Mouse (Mus musculus) embryonic facial prominence, embryonic 15.5 days (tissue): ENCODE results near the gene Rhbdf2. TPM values are rescaled to one million over a fixed set of nuclear protein-coding genes. Genes with fewer than 3 reads are reported as not detected.
"Not testable (repeated sequence)": the region's sequence is repeated elsewhere in the genome, so short reads cannot be mapped to it uniquely, and the experiment has no call there.

ENCODE experiments used
- ATAC-seq: fragments of 200-750 bp; cut with Nextera tagmentation; 2 replicates; pipeline ENCODE4 v1.8.0; 2017; ENCODE audit warnings: low read depth, moderate TSS enrichment; ENCODE audit not compliant: insufficient number of reproducible peaks, low FRiP score, low TSS enrichment
- H3K27ac ChIP-seq: fragments of 300-500 bp; sonication (generic); replicated peaks from 2 replicates; pipeline ENCODE4 v1.5.1; 2015; ENCODE audit warnings: mild to moderate bottlenecking, inconsistent platforms
- H3K27me3 ChIP-seq: fragments of 300-500 bp; sonication (generic); 2 replicates; pipeline ENCODE4 v1.6.1; 2015; ENCODE audit warnings: inconsistent platforms
- H3K36me3 ChIP-seq: fragments of 300-500 bp; sonication (generic); 2 replicates; pipeline ENCODE4 v1.6.1; 2015; ENCODE audit warnings: mild to moderate bottlenecking, inconsistent platforms
- H3K4me1 ChIP-seq: fragments of 300-500 bp; sonication (generic); 2 replicates; pipeline ENCODE4 v1.6.1; 2015; ENCODE audit warnings: inconsistent platforms
- H3K4me2 ChIP-seq: fragments of 300-500 bp; sonication (generic); replicated peaks from 2 replicates; pipeline ENCODE4 v1.6.1; 2015; ENCODE audit warnings: mild to moderate bottlenecking, inconsistent platforms
- H3K4me3 ChIP-seq: fragments of 300-500 bp; sonication (generic); replicated peaks from 2 replicates; pipeline ENCODE4 v1.5.1; 2015; ENCODE audit warnings: mild to moderate bottlenecking, inconsistent platforms
- H3K9ac ChIP-seq: fragments of 300-500 bp; sonication (generic); 2 replicates; pipeline ENCODE4 v1.6.1; 2015; ENCODE audit warnings: inconsistent platforms
- H3K9me3 ChIP-seq: fragments of 300-500 bp; sonication (generic); replicated peaks from 2 replicates; pipeline ENCODE4 v1.6.1; 2016; ENCODE audit warnings: inconsistent platforms
- WGBS: fragments of 180-500 bp; shearing (Covaris S2); methylation state at CpG from one replicate; pipeline ENCODE4 v1.1.7; 2015; 5-methylcytosine and 5-hydroxymethylcytosine counted together
- polyA plus RNA-seq: library from polyadenylated mRNA; unstranded; fragments of >200 nt; fragmentation: Nextera tagmentation; extraction: Ambion mirVana; gene quantifications from 2 replicates; pipeline ENCODE4 v1.2.1, GENCODE M21; 2015

Rhbdf2 gene
- polyA plus RNA-seq, 1 experiment from 2014 or later: 8.8 TPM

DNA sequence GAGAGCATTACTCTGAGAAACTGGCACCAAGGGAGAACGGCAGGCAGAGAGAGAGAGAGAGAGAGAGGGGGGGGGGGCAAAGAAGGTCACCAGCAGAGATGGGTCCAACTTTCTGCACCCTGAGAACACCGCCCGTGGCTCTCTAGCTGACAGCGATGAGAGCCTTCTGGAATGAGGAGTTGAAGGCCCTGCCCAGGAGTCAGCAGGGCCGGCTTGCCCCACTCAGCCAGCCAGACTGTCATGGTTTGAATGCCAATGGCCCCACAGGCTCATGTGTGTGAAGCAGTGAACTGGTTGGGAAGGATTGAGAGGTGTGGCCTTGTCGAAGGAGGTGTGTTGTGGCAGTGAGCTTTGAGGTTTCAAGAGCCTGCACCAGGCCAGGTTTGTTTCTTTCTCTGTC is 13.6 kb downstream of the Rhbdf2 start:
- 85% methylated on average over 6 of the region's 6 CpGs for WGBS
- Histone ChIP-seq H3K9ac (no peak overlapping the region), H3K27me3 (no peaks in the 10 kb centered on the region), H3K27ac (no peak overlapping the region), H3K36me3 (no peaks in the 10 kb centered on the region), H3K4me2 (no peak overlapping the region), H3K9me3 (no peaks in the 10 kb centered on the region), H3K4me1 (peaks cover 28% of the 10 kb centered on the region), H3K4me3 (no peak overlapping the region)
- ATAC-seq: no peak

DNA sequence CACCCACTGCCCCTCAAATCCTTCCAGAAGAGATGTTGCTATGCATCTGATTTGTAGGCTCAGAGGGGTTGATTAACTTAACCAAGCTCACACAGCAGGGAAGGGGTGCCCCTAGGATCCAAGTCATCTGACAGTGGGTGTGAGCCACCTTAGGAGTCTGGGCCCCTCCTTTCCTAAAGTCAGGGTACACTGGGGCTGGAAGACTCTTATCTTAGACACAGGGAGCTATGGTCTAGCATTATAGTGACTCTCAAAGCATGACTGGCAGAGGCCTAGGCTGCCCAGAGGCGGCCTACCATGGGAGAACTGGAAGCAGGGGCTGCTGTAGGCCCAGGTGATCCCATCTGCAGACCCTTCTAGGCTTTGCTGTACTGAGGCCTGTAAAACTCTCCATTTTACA is 14.3 kb downstream of the Rhbdf2 start:
- 93% methylated on average over 1 of the region's 1 CpGs for WGBS
- Histone ChIP-seq H3K36me3 (no peaks in the 10 kb centered on the region), H3K4me1 (peaks cover 21% of the 10 kb centered on the region), H3K9ac (no peak overlapping the region), H3K9me3 (no peaks in the 10 kb centered on the region), H3K4me2 (no peak overlapping the region), H3K4me3 (no peak overlapping the region), H3K27ac (no peak overlapping the region), H3K27me3 (no peaks in the 10 kb centered on the region)
- no peak for ATAC-seq

GRCm38 (mm10) chr11:116611883-116612282 is 14.9 kb downstream of the Rhbdf2 start:
- H3K4me2 ChIP-seq: no peak overlapping the region
- H3K36me3 ChIP-seq: no peaks in the 10 kb centered on the region
- no peak for ATAC-seq
- no peak overlapping the region for H3K9ac ChIP-seq
- no peak overlapping the region for H3K4me3 ChIP-seq
- H3K27ac ChIP-seq: no peak overlapping the region
- WGBS: 69% methylated on average over 9 of the region's 9 CpGs
- H3K27me3 ChIP-seq: no peaks in the 10 kb centered on the region
- H3K4me1 ChIP-seq: peaks cover 17% of the 10 kb centered on the region
- H3K9me3 ChIP-seq: no peaks in the 10 kb centered on the region

DNA sequence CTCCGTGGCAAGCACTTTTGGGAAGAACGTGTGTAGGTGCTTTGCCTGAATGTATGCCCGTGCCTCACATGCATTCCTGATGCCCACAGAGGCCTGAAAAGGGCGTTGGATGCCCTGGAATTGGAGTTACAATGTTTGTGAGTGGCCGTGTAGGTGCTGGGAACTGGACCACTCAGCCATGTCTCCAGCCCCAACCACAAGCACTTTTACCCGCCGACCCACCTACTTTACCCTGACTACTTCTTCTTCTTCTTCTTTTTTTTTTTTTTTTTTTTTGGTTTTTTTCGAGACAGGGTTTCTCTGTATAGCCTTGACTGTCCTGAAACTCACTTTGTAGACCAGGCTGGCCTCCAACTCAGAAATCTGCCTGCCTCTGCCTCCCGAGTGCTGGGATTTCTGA is 15.7 kb downstream of the Rhbdf2 start:
- not testable (repeated sequence) for H3K27ac ChIP-seq, H3K4me2 ChIP-seq, H3K4me3 ChIP-seq, H3K4me1 ChIP-seq, ATAC-seq, H3K36me3 ChIP-seq, H3K27me3 ChIP-seq, H3K9ac ChIP-seq, H3K9me3 ChIP-seq
- 86% methylated on average over 9 of the region's 9 CpGs for WGBS

- H3K4me2 ChIP-seq: no peak overlapping the region
- H3K36me3 ChIP-seq: peaks cover 10% of the 10 kb centered on the region; the same call in 1 of the 2 replicates
- H3K4me1 ChIP-seq: no peaks in the 10 kb centered on the region
- H3K27me3 ChIP-seq: no peaks in the 10 kb centered on the region
- H3K27ac ChIP-seq: no peak overlapping the region
- no peak overlapping the region for H3K4me3 ChIP-seq
- no peak overlapping the region for H3K9ac ChIP-seq
- 88% methylated on average over 15 of the region's 15 CpGs for WGBS
- no peak for ATAC-seq
- H3K9me3 ChIP-seq: no peaks in the 10 kb centered on the region
Measured at GRCm38 (mm10) chr11:116609965-116610630, 16.7 kb downstream of the Rhbdf2 start.

DNA sequence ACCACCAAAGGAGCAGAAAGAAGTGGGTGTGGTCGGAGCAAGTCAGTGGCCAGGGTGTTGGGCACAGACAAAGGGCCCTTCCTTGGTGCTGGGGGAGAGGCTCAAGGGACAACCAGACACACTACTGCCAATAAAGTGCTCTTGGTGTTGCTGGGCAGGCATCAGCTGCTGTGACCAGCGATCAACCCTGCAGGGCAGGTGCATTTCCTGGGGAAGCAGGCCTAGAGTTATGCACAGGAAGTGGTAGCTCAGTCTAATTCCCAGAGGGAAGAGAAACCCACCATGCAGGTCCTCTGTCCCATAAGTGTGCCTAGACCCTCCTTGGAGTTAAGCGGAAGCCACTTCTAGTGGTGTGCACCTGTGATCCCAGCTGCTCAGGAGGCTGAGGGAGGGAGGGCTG is 19.1 kb downstream of the Rhbdf2 start:
- ATAC-seq: no peak
- no peak overlapping the region for H3K4me2 ChIP-seq
- no peak overlapping the region for H3K27ac ChIP-seq
- H3K36me3 ChIP-seq: peaks cover 18% of the 10 kb centered on the region
- 91% methylated on average over 3 of the region's 3 CpGs for WGBS
- no peaks in the 10 kb centered on the region for H3K9me3 ChIP-seq
- no peak overlapping the region for H3K4me3 ChIP-seq
- no peaks in the 10 kb centered on the region for H3K27me3 ChIP-seq
- H3K4me1 ChIP-seq: no peaks in the 10 kb centered on the region
- H3K9ac ChIP-seq: no peak overlapping the region

DNA sequence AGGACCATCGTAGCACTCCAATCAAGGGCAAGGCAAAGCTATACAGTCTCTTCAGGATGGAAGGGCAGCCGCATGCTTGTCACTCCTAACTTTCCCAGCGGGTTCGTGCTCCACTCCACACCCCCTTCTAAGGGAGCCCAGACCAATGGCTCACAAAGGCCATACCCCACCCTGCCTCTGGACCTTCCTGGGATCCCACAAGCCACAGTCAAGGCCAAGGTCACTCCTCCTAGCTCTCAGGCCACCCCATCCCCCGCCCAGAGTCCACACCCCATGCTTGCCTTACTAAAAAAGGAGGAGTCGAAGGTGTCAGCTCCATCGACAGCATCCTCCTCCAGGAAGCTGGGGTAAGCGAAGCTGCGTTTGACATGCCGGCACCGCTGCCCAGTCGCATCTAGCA is 22.7 kb downstream of the Rhbdf2 start:
- WGBS: 86% methylated on average over 12 of the region's 12 CpGs
- Histone ChIP-seq H3K4me3 (no peak overlapping the region), H3K27ac (no peak overlapping the region), H3K27me3 (no peaks in the 10 kb centered on the region), H3K9ac (no peak overlapping the region), H3K36me3 (peaks cover 32% of the 10 kb centered on the region), H3K4me1 (no peaks in the 10 kb centered on the region), H3K9me3 (no peaks in the 10 kb centered on the region), H3K4me2 (no peak overlapping the region)
- no peak for ATAC-seq

DNA sequence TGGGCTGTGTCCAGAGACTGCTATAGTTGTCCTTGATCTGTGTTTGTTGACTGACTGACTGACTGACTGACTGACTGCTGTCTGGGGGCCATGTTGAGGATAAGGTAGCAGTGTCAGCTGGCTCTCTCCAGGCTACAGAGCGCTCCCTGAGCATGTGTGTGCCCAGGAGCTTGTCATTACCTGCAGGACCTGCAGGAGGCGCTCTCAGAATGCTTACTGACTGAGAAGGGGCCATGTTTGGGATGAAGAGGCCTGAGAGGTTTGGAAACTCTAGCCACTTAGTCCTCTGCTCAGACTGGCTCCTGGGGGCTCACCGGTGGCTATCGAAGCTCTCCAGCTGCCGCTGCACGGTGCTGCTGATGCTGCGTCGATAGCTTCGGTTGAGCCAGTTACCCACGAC is 23.5 kb downstream of the Rhbdf2 start:
- H3K27ac ChIP-seq: no peak overlapping the region
- no peak overlapping the region for H3K4me3 ChIP-seq
- no peak for ATAC-seq
- H3K27me3 ChIP-seq: no peaks in the 10 kb centered on the region
- WGBS: 85% methylated on average over 10 of the region's 10 CpGs
- H3K4me2 ChIP-seq: no peak overlapping the region
- H3K9me3 ChIP-seq: no peaks in the 10 kb centered on the region
- H3K4me1 ChIP-seq: no peaks in the 10 kb centered on the region
- peaks cover 37% of the 10 kb centered on the region for H3K36me3 ChIP-seq
- H3K9ac ChIP-seq: no peak overlapping the region

GRCm38 (mm10) chr11:116602043-116602442 is 24.8 kb downstream of the Rhbdf2 start:
- Histone ChIP-seq H3K4me3 (no peak overlapping the region), H3K36me3 (peaks cover 39% of the 10 kb centered on the region), H3K27ac (no peak overlapping the region), H3K9ac (no peak overlapping the region), H3K4me2 (no peak overlapping the region), H3K9me3 (no peaks in the 10 kb centered on the region), H3K27me3 (no peaks in the 10 kb centered on the region), H3K4me1 (no peaks in the 10 kb centered on the region)
- no peak for ATAC-seq
- WGBS: 89% methylated on average over 8 of the region's 8 CpGs

DNA sequence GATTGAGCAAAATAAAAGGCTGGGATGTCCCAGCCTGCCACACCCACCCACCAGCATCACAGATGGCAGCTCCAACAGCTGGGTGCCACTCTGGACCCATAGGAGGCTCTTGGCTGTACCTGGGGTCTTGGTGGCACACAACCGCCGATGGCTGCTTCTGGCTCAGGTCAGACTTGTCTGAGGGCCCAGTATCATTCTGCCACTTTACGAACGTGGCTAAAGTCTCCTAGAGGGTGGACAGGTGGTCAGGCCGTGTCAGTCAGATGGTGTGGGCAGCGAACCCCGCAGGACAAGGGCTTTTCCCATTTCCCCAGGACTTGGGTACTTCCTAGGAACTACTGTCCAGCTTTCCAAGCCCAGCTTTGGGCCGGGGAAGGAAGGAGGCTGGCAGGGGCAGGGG is 25.7 kb downstream of the Rhbdf2 start:
- Histone ChIP-seq H3K4me1 (no peaks in the 10 kb centered on the region), H3K36me3 (peaks cover 39% of the 10 kb centered on the region), H3K9me3 (no peaks in the 10 kb centered on the region), H3K4me3 (no peak overlapping the region), H3K27ac (no peak overlapping the region), H3K9ac (no peak overlapping the region), H3K4me2 (no peak overlapping the region), H3K27me3 (no peaks in the 10 kb centered on the region)
- no peak for ATAC-seq
- 92% methylated on average over 8 of the region's 8 CpGs for WGBS

GRCm38 (mm10) chr11:116599230-116599629 is 27.6 kb downstream of the Rhbdf2 start:
- no peak for ATAC-seq
- H3K4me2 ChIP-seq: no peak overlapping the region
- WGBS: 89% methylated on average over 15 of the region's 15 CpGs
- H3K9me3 ChIP-seq: no peaks in the 10 kb centered on the region
- no peak overlapping the region for H3K9ac ChIP-seq
- no peaks in the 10 kb centered on the region for H3K27me3 ChIP-seq
- H3K4me1 ChIP-seq: no peaks in the 10 kb centered on the region
- peaks cover 24% of the 10 kb centered on the region for H3K36me3 ChIP-seq
- no peak overlapping the region for H3K4me3 ChIP-seq
- H3K27ac ChIP-seq: no peak overlapping the region

DNA sequence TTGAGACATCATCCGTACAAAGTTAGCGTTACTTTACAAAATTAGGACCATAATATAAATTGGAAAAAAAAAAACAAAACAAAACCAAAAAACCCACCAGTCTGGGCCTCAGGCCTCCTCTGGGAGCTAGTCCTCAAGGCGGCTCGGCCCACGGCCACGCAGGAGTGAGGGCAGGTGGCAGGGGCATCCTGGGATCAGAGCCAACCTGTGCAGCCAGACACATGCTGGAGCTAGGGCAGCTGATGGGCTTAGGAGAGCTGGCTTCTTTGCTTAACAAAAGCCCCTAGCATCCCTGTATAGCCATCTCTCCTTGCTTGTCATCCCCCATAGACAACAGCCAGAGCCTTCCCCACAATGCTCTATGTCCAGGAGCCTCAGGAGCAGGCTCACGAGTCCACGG is 28.6 kb downstream of the Rhbdf2 start:
- no peak for ATAC-seq
- H3K27me3 ChIP-seq: no peaks in the 10 kb centered on the region
- H3K4me1 ChIP-seq: no peaks in the 10 kb centered on the region
- 79% methylated on average over 8 of the region's 8 CpGs for WGBS
- no peak overlapping the region for H3K4me3 ChIP-seq
- H3K9ac ChIP-seq: no peak overlapping the region
- H3K9me3 ChIP-seq: no peaks in the 10 kb centered on the region
- H3K4me2 ChIP-seq: no peak overlapping the region
- H3K36me3 ChIP-seq: peaks cover 21% of the 10 kb centered on the region
- no peak overlapping the region for H3K27ac ChIP-seq
